Mouse (Mus musculus) hindbrain, postnatal 0 days (tissue): Measurements from ENCODE around the gene Pdcd11. TPM values are rescaled to one million over a fixed set of nuclear protein-coding genes. Genes with fewer than 3 reads are reported as not detected.

Experiments used
- ATAC-seq: fragments of 200-750 bp; cut with Nextera tagmentation; 2 replicates; pipeline ENCODE4 v1.8.0; 2017; ENCODE audit warnings: mild to moderate bottlenecking, moderate TSS enrichment, moderate library complexity
- DNase-seq: peaks from one replicate; pipeline ENCODE4 v3.0.0-alpha.2; 2015; ENCODE audit warnings: low spot score
- H3K27ac ChIP-seq: fragments of 300-500 bp; sonication (generic); 2 replicates; pipeline ENCODE4 v1.5.1; 2014; ENCODE audit warnings: mild to moderate bottlenecking
- H3K27me3 ChIP-seq: fragments of 300-500 bp; sonication (generic); 2 replicates; pipeline ENCODE4 v1.6.1; 2014; ENCODE audit warnings: low read length, mixed read lengths; ENCODE audit not compliant: insufficient read depth
- H3K36me3 ChIP-seq: fragments of 300-500 bp; sonication (generic); 2 replicates; pipeline ENCODE4 v1.6.1; 2014; ENCODE audit warnings: low read length, mixed read lengths; ENCODE audit not compliant: insufficient read depth
- H3K4me1 ChIP-seq: fragments of 300-500 bp; sonication (generic); 2 replicates; pipeline ENCODE4 v1.6.1; 2014; ENCODE audit warnings: antibody characterized with exemption, low read length, mixed read lengths; ENCODE audit not compliant: insufficient read depth
- H3K4me2 ChIP-seq: fragments of 300-500 bp; sonication (generic); 2 replicates; pipeline ENCODE4 v1.6.1; 2014; ENCODE audit warnings: low read depth, mild to moderate bottlenecking, low read length, moderate library complexity, mixed read lengths
- H3K4me3 ChIP-seq: fragments of 300-500 bp; sonication (generic); 2 replicates; pipeline ENCODE4 v1.5.1; 2014; ENCODE audit warnings: low read length
- H3K9ac ChIP-seq: fragments of 300-500 bp; sonication (generic); replicated peaks from 2 replicates; pipeline ENCODE4 v1.6.1; 2014; ENCODE audit warnings: mild to moderate bottlenecking, low read length, moderate library complexity, mixed read lengths
- H3K9me3 ChIP-seq: fragments of 300-500 bp; sonication (generic); 2 replicates; pipeline ENCODE4 v1.6.1; 2016; ENCODE audit warnings: low read length, mixed read lengths
- CTCF ChIP-seq: IDR thresholded peaks from 2 replicates; pipeline ENCODE4 v1.5.1; 2016; ENCODE audit warnings: antibody characterized with exemption, control low read depth, low read depth
- WGBS: fragments of 180-500 bp; shearing (Covaris S2); extraction: QIAGEN DNeasy Blood & Tissue Kit; methylation state at CpG from one replicate; pipeline ENCODE4 v1.1.7; 2014; 5-methylcytosine and 5-hydroxymethylcytosine counted together
- polyA plus RNA-seq: library from polyadenylated mRNA; unstranded; fragments of >200 nt; fragmentation: Nextera tagmentation; extraction: Ambion mirVana; gene quantifications from 2 replicates; pipeline ENCODE4 v1.2.1, GENCODE M21; 2015
- total RNA-seq: library from RNA; depleted of rRNA; stranded (reverse); fragments of >200 nt; gene quantifications from 2 replicates; pipeline ENCODE4 v1.2.3, GENCODE M21; 2014

Pdcd11 gene
- total and polyA plus RNA-seq, 2 experiments from 2014 or later = 4.3 to 10.4 TPM

GRCm38 (mm10) chr19:47121054-47121453, 30.5 kb downstream of the Pdcd11 start:
- no peak overlapping the region for H3K27ac ChIP-seq
- peak; percentile 67; the same call in 1 of the 2 replicates for ATAC-seq
- H3K9me3 ChIP-seq = no peaks in the 10 kb centered on the region
- H3K9ac ChIP-seq = no peak overlapping the region
- H3K4me1 ChIP-seq = no peaks in the 10 kb centered on the region
- peaks cover 50% of the 10 kb centered on the region for H3K36me3 ChIP-seq
- no peaks in the 10 kb centered on the region for H3K27me3 ChIP-seq
- no peak overlapping the region for H3K4me3 ChIP-seq
- WGBS = 38% methylated on average over 4 of the region's 4 CpGs
- no peak overlapping the region for H3K4me2 ChIP-seq
- TF ChIP-seq CTCF = peak; percentile 90
- peak; percentile 74 for DNase-seq

GRCm38 (mm10) chr19:47122802-47123201, 32.2 kb downstream of the Pdcd11 start:
- H3K4me2 ChIP-seq = no peak overlapping the region
- no peak overlapping the region for H3K27ac ChIP-seq
- no peaks in the 10 kb centered on the region for H3K4me1 ChIP-seq
- WGBS = 23% methylated on average over 2 of the region's 2 CpGs
- peak; percentile 80 for TF ChIP-seq CTCF
- H3K27me3 ChIP-seq = no peaks in the 10 kb centered on the region
- ATAC-seq (no peak), DNase-seq (peak; percentile 61)
- H3K4me3 ChIP-seq = no peak overlapping the region
- peaks cover 50% of the 10 kb centered on the region for H3K36me3 ChIP-seq
- H3K9ac ChIP-seq = no peak overlapping the region
- H3K9me3 ChIP-seq = no peaks in the 10 kb centered on the region

GRCm38 (mm10) chr19:47128164-47128563, 37.6 kb downstream of the Pdcd11 start:
- 96% methylated on average over 10 of the region's 10 CpGs for WGBS
- no peak overlapping the region for H3K9ac ChIP-seq
- H3K4me3 ChIP-seq = no peak overlapping the region
- ATAC-seq (no peak), DNase-seq (no peak)
- no peak for TF ChIP-seq CTCF
- no peaks in the 10 kb centered on the region for H3K27me3 ChIP-seq
- no peak overlapping the region for H3K4me2 ChIP-seq
- no peak overlapping the region for H3K27ac ChIP-seq
- no peaks in the 10 kb centered on the region for H3K9me3 ChIP-seq
- H3K36me3 ChIP-seq = peaks cover 73% of the 10 kb centered on the region
- no peaks in the 10 kb centered on the region for H3K4me1 ChIP-seq

GRCm38 (mm10) chr19:47128835-47129234, 38.3 kb downstream of the Pdcd11 start:
- WGBS = 93% methylated on average over 11 of the region's 11 CpGs
- ATAC-seq (no peak), DNase-seq (no peak)
- Histone ChIP-seq H3K4me3 (no peak overlapping the region), H3K9ac (no peak overlapping the region), H3K27ac (no peak overlapping the region), H3K36me3 (peaks cover 73% of the 10 kb centered on the region), H3K27me3 (no peaks in the 10 kb centered on the region), H3K4me2 (no peak overlapping the region), H3K9me3 (no peaks in the 10 kb centered on the region), H3K4me1 (no peaks in the 10 kb centered on the region)
- TF ChIP-seq CTCF = no peak

DNA sequence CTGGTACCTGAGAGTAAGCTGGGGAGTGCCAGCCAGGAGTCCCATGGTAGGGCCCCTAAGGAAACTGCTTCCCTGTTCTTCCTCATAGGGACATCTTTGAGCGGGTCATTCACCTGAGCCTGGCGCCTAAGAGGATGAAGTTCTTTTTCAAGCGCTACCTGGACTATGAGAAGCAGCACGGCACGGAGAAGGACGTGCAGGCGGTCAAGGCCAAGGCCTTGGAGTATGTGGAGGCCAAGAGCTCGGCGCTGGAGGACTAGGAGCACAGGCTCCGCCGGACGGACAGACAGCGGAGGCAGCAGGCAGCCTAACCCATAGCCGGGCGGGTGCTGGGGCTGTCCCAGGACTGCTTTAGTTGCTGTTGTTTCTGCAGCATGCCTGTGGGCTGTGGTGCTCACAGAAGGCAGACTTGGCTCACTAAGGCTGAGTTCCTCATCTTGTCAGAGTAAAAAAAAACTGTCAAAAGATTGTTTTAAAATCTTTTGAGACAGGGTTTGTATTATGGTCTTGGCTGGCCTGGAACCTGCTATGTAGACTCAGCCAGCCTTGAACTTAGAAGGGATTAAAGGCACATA, 40.1 kb downstream of the Pdcd11 start:
- no peak overlapping the region for H3K4me2 ChIP-seq
- 96% methylated on average over 15 of the region's 15 CpGs for WGBS
- ATAC-seq = no peak
- H3K4me1 ChIP-seq = no peaks in the 10 kb centered on the region
- no peak for TF ChIP-seq CTCF
- H3K27ac ChIP-seq = no peak overlapping the region
- no peaks in the 10 kb centered on the region for H3K9me3 ChIP-seq
- H3K27me3 ChIP-seq = no peaks in the 10 kb centered on the region
- H3K9ac ChIP-seq = no peak overlapping the region
- no peak for DNase-seq
- H3K36me3 ChIP-seq = peaks cover 61% of the 10 kb centered on the region
- no peak overlapping the region for H3K4me3 ChIP-seq

- Histone ChIP-seq H3K36me3 (peaks cover 38% of the 10 kb centered on the region), H3K9me3 (no peaks in the 10 kb centered on the region), H3K27ac (no peak overlapping the region), H3K9ac (no peak overlapping the region), H3K4me1 (peaks cover 9% of the 10 kb centered on the region), H3K4me3 (no peak overlapping the region), H3K27me3 (no peaks in the 10 kb centered on the region), H3K4me2 (no peak overlapping the region)
- ATAC-seq (no peak), DNase-seq (no peak)
- WGBS = 95% methylated on average over 7 of the region's 7 CpGs
- no peak for TF ChIP-seq CTCF
These were observed 42.6 kb downstream of the Pdcd11 start for GRCm38 (mm10) chr19:47133161-47133560.

DNA sequence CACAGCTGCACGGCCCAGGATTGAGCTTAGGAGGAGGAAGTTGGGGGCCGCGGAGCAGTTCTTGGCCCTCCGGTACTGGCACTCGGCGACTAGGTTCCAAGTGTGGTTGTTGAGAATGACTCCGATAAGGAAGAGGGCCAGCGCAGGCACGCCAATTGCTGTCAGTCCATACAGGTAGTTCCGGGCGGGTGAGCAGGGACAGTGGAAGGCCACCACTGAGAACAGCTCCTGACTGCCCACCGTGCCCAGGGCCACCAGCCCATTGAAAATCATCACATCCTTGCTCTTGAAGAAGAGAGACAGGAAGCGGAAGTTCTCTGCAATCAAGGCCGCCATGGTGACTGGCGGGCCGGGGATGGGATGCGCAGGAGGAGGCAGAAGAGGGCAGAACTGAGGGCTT, 45.0 kb downstream of the Pdcd11 start:
- no peak overlapping the region for H3K27ac ChIP-seq
- H3K4me3 ChIP-seq = no peak overlapping the region
- DNase-seq = no peak
- no peaks in the 10 kb centered on the region for H3K9me3 ChIP-seq
- no peak for TF ChIP-seq CTCF
- no peaks in the 10 kb centered on the region for H3K27me3 ChIP-seq
- H3K36me3 ChIP-seq = peaks cover 15% of the 10 kb centered on the region
- 89% methylated on average over 17 of the region's 17 CpGs for WGBS
- H3K4me1 ChIP-seq = peaks cover 9% of the 10 kb centered on the region
- H3K9ac ChIP-seq = no peak overlapping the region
- ATAC-seq = no peak
- no peak overlapping the region for H3K4me2 ChIP-seq
